Mouse (Mus musculus) spleen, adult 2 months (tissue): ENCODE results near the gene Itgal. TPM values are rescaled to one million over a fixed set of nuclear protein-coding genes. Genes with fewer than 3 reads are reported as not detected.
A peak's percentile ranks its signal among the peaks of the same experiment; 100 is the strongest.

Experiments
- DNase-seq, 2 experiments: peaks; one replicate each; pipeline versions ENCODE4 v3.0.0 to v3.0.0-alpha.2; 2012 to 2021; ENCODE audit warnings: low spot score in 2 of 2, low read depth in 1 of 2
- H3K27ac ChIP-seq: fragments of 200-500 bp; 2 replicates; pipeline ENCODE4 v1.5.1; 2012; ENCODE audit warnings: low read length, inconsistent platforms; ENCODE audit not compliant: insufficient read depth
- H3K27me3 ChIP-seq: fragments of 200-500 bp; 2 replicates; pipeline ENCODE4 v1.6.1; 2012; ENCODE audit warnings: mild to moderate bottlenecking, moderate library complexity, low read length, inconsistent platforms; ENCODE audit not compliant: control insufficient read depth, insufficient read depth
- H3K36me3 ChIP-seq: fragments of 200-500 bp; 2 replicates; pipeline ENCODE4 v1.6.1; 2012; ENCODE audit warnings: mild to moderate bottlenecking, low read length, inconsistent platforms; ENCODE audit not compliant: control insufficient read depth, insufficient read depth
- H3K4me1 ChIP-seq: fragments of 200-500 bp; 2 replicates; pipeline ENCODE4 v1.6.1; 2011; ENCODE audit warnings: inconsistent platforms; ENCODE audit not compliant: control insufficient read depth, insufficient read depth, insufficient read length
- H3K4me3 ChIP-seq: fragments of 200-500 bp; 2 replicates; pipeline ENCODE4 v1.5.1; 2011; ENCODE audit warnings: mild to moderate bottlenecking, inconsistent platforms; ENCODE audit not compliant: insufficient read depth, insufficient read length; ENCODE audit errors: extremely low read depth
- CTCF ChIP-seq: fragments of 200-500 bp; IDR thresholded peaks from 2 replicates; pipeline ENCODE4 v1.5.1; 2011; ENCODE audit warnings: mild to moderate bottlenecking, inconsistent platforms; ENCODE audit not compliant: insufficient read depth, insufficient read length, insufficient replicate concordance; ENCODE audit errors: extremely low read depth
- POLR2A ChIP-seq: fragments of 200-500 bp; IDR thresholded peaks from 2 replicates; pipeline ENCODE4 v1.6.1; 2011; ENCODE audit warnings: low read depth, low read length, inconsistent platforms
- WGBS: fragments of 180-500 bp; shearing (Covaris S2); methylation state at CpG from one replicate; pipeline ENCODE4 v1.1.7; 2018; 5-methylcytosine and 5-hydroxymethylcytosine counted together
- polyA plus RNA-seq: library from polyadenylated mRNA; depleted of rRNA; stranded (reverse); fragments of >200 nt; gene quantifications from 2 replicates; pipeline ENCODE4 v1.2.3, GENCODE M21; 2012

Itgal gene
- polyA plus RNA-seq, 1 experiment = 92.1 TPM

- under 1% methylated on average over 74 of the region's 76 CpGs for WGBS
- peak; percentile 50 to 85 for DNase-seq
- peak within 1 kb of the TSS; percentile 81 for H3K27ac ChIP-seq
Measured at GRCm38 (mm10) chr7:127345512-127346325, 49.7 kb downstream of the Itgal start, which contains the start of gene Zfp768. Gene Zfp768 (minus strand): TSS chr7:127345589.

GRCm38 (mm10) chr7:127346676-127347075, 50.6 kb downstream of the Itgal start:
- no peak overlapping the region for H3K27ac ChIP-seq
- TF ChIP-seq CTCF = no peak
- TF ChIP-seq POLR2A = no peak
- H3K4me1 ChIP-seq = no peaks in the 10 kb centered on the region
- no peak overlapping the region for H3K4me3 ChIP-seq
- no peaks in the 10 kb centered on the region for H3K36me3 ChIP-seq
- H3K27me3 ChIP-seq = no peaks in the 10 kb centered on the region
- 56% methylated on average over 8 of the region's 8 CpGs for WGBS
- no peak for DNase-seq

More at GRCm38 (mm10) chr7:127345512-127346325, 49.7 kb downstream of the Itgal start, which contains the start of gene Zfp768:
- Histone ChIP-seq H3K4me1 (no peaks in the 10 kb centered on the region), H3K4me3 (peak within 1 kb of the TSS; percentile 76), H3K27me3 (no peaks in the 10 kb centered on the region), H3K36me3 (no peaks in the 10 kb centered on the region)
- TF ChIP-seq POLR2A (no peak), CTCF (no peak)

- no peak for DNase-seq
- Histone ChIP-seq H3K4me1 (no peaks in the 10 kb centered on the region), H3K27me3 (no peaks in the 10 kb centered on the region; the same call in 1 of the 2 replicates), H3K36me3 (no peaks in the 10 kb centered on the region), H3K4me3 (no peak overlapping the region), H3K27ac (no peak overlapping the region)
- WGBS = 48% methylated on average over 5 of the region's 5 CpGs
- TF ChIP-seq CTCF (no peak), POLR2A (no peak)
Measured at GRCm38 (mm10) chr7:127351230-127352004, 55.4 kb downstream of the Itgal start.

GRCm38 (mm10) chr7:127355796-127356195, 59.7 kb downstream of the Itgal start:
- WGBS = 66% methylated on average over 3 of the region's 3 CpGs
- Histone ChIP-seq H3K4me1 (no peaks in the 10 kb centered on the region), H3K27me3 (no peaks in the 10 kb centered on the region; the same call in 1 of the 2 replicates), H3K36me3 (no peaks in the 10 kb centered on the region), H3K27ac (no peak overlapping the region), H3K4me3 (no peak overlapping the region)
- DNase-seq = no peak
- TF ChIP-seq CTCF (no peak), POLR2A (no peak)

GRCm38 (mm10) chr7:127357871-127358270, 61.8 kb downstream of the Itgal start:
- no peaks in the 10 kb centered on the region for H3K4me1 ChIP-seq
- H3K36me3 ChIP-seq = no peaks in the 10 kb centered on the region
- no peak overlapping the region for H3K4me3 ChIP-seq
- H3K27ac ChIP-seq = no peak overlapping the region
- 75% methylated on average over 2 of the region's 2 CpGs for WGBS
- H3K27me3 ChIP-seq = no peaks in the 10 kb centered on the region; the same call in 1 of the 2 replicates
- no peak for TF ChIP-seq POLR2A
- TF ChIP-seq CTCF = no peak
- no peak for DNase-seq

GRCm38 (mm10) chr7:127358472-127358871, 62.4 kb downstream of the Itgal start:
- H3K27ac ChIP-seq = no peak overlapping the region
- no peak overlapping the region for H3K4me3 ChIP-seq
- TF ChIP-seq POLR2A (no peak), CTCF (no peak)
- 80% methylated on average over 4 of the region's 4 CpGs for WGBS
- H3K27me3 ChIP-seq = no peaks in the 10 kb centered on the region; the same call in 1 of the 2 replicates
- H3K4me1 ChIP-seq = no peaks in the 10 kb centered on the region
- DNase-seq = no peak
- H3K36me3 ChIP-seq = no peaks in the 10 kb centered on the region
